Mouse (Mus musculus) stomach, postnatal 0 days (tissue): ENCODE measurements around the gene Teddm3. TPM values are rescaled to one million over a fixed set of nuclear protein-coding genes. Genes with fewer than 3 reads are reported as not detected.

Source experiments
- ATAC-seq: fragments of 200-750 bp; cut with Nextera tagmentation; 2 replicates; pipeline ENCODE4 v1.8.0; 2017; ENCODE audit not compliant: low FRiP score, low TSS enrichment
- DNase-seq: peaks from one replicate; pipeline ENCODE4 v3.0.0-alpha.2; 2016; ENCODE audit warnings: low spot score
- H3K27ac ChIP-seq: fragments of 300-500 bp; sonication (generic); replicated peaks from 2 replicates; pipeline ENCODE4 v1.5.1; 2014; ENCODE audit warnings: mild to moderate bottlenecking, control low read depth
- H3K27me3 ChIP-seq: fragments of 300-500 bp; sonication (generic); 2 replicates; pipeline ENCODE4 v1.6.1; 2014; ENCODE audit warnings: low read length; ENCODE audit not compliant: control insufficient read depth, insufficient read depth
- H3K36me3 ChIP-seq: fragments of 300-500 bp; sonication (generic); 2 replicates; pipeline ENCODE4 v1.6.1; 2014; ENCODE audit warnings: low read length, mixed read lengths; ENCODE audit not compliant: control insufficient read depth, insufficient read depth
- H3K4me1 ChIP-seq: fragments of 300-500 bp; sonication (generic); replicated peaks from 2 replicates; pipeline ENCODE4 v1.6.1; 2014; ENCODE audit warnings: antibody characterized with exemption; ENCODE audit not compliant: control insufficient read depth, insufficient read depth
- H3K4me2 ChIP-seq: fragments of 300-500 bp; sonication (generic); replicated peaks from 2 replicates; pipeline ENCODE4 v1.6.1; 2014; ENCODE audit warnings: low read depth, mild to moderate bottlenecking, control low read depth, moderate library complexity
- H3K4me3 ChIP-seq: fragments of 300-500 bp; sonication (generic); 2 replicates; pipeline ENCODE4 v1.5.1; 2014; ENCODE audit warnings: low read depth, low read length, control low read depth
- H3K9ac ChIP-seq: fragments of 300-500 bp; sonication (generic); 2 replicates; pipeline ENCODE4 v1.6.1; 2014; ENCODE audit warnings: mild to moderate bottlenecking, low read length, control low read depth, mixed read lengths
- H3K9me3 ChIP-seq: fragments of 300-500 bp; sonication (generic); 2 replicates; pipeline ENCODE4 v1.6.1; 2016; ENCODE audit warnings: low read length; ENCODE audit not compliant: control insufficient read depth
- CTCF ChIP-seq: IDR thresholded peaks from 2 replicates; pipeline ENCODE4 v1.5.1; 2016; ENCODE audit warnings: antibody characterized with exemption, low read depth, mild to moderate bottlenecking, moderate library complexity
- EP300 ChIP-seq: optimal IDR thresholded peaks from 2 replicates; pipeline ENCODE3; 2016; ENCODE audit warnings: antibody characterized with exemption
- WGBS: fragments of 180-500 bp; shearing (Covaris S2); extraction: QIAGEN DNeasy Blood & Tissue Kit; methylation state at CpG from one replicate; pipeline ENCODE4 v1.1.7; 2014; 5-methylcytosine and 5-hydroxymethylcytosine counted together
- polyA plus RNA-seq: library from polyadenylated mRNA; unstranded; fragments of >200 nt; fragmentation: Nextera tagmentation; extraction: Ambion mirVana; gene quantifications from 2 replicates; pipeline ENCODE4 v1.2.1, GENCODE M21; 2015

Teddm3 gene
- polyA plus RNA-seq, 1 experiment from 2014 or later: 311 TPM

GRCm38 (mm10) chr16:21196576-21196975, 42.8 kb upstream of the Teddm3 start:
- Histone ChIP-seq H3K9me3 (no peaks in the 10 kb centered on the region), H3K4me2 (no peak overlapping the region), H3K27ac (no peak overlapping the region), H3K4me3 (no peak overlapping the region), H3K36me3 (no peaks in the 10 kb centered on the region), H3K4me1 (no peaks in the 10 kb centered on the region), H3K9ac (no peak overlapping the region), H3K27me3 (no peaks in the 10 kb centered on the region)
- TF ChIP-seq EP300: no peak
- TF ChIP-seq CTCF: no peak
- ATAC-seq: no peak
- 77% methylated on average over 3 of the region's 3 CpGs for WGBS
- no peak for DNase-seq

DNA sequence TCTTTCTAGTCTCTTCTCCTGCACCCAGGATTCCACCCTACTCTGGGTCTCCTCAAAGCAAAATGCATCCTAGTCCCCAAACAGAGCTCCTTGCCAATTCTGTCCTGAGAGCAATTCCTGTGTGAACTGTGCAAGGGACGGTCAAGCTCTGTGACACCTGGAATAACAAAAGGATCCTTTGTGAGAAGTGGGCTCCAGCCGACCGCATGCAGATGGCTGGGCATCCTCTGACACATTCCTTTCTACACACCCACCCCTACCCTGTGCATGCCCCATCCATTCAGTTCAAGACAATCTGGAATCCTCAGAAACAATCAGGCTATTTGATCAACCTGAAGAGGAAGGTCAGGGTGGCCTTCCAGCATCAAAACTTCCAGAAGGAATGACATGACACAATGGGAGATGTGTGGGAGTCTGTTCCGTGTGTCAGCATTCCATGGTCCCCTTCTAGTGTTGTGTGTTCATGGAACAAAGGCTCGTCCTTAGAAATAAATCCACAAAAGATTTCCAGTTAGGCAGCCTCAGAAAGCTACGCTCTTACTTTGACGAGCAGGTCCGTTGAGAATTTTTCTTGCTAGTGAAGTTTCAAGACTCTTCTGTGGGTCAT, 41.6 kb upstream of the Teddm3 start:
- H3K4me3 ChIP-seq: no peak overlapping the region
- H3K4me1 ChIP-seq: no peaks in the 10 kb centered on the region
- H3K4me2 ChIP-seq: no peak overlapping the region
- no peak overlapping the region for H3K27ac ChIP-seq
- WGBS: 69% methylated on average over 8 of the region's 8 CpGs
- ATAC-seq (no peak), DNase-seq (no peak)
- H3K9me3 ChIP-seq: no peaks in the 10 kb centered on the region
- H3K27me3 ChIP-seq: no peaks in the 10 kb centered on the region
- TF ChIP-seq CTCF (no peak), EP300 (no peak)
- no peak overlapping the region for H3K9ac ChIP-seq
- H3K36me3 ChIP-seq: no peaks in the 10 kb centered on the region

DNA sequence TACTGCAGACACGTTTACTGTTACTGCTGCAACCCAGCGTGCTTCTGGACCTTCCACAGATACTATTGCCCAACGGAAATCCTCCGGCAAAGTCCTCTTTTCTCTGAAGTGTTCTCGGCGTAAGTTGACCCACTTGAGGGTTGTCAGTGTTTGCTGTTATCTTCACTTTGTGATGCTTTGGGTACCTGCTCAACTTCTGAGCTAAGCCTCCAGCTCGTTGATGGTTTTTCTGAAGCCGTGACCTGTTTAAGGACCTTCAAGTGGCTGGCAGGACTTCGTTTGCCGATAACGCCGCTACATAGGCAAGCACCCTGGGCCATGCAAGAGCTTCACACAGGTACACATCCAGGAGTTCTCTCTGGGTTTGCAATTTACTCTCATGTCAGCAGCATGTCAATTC, 40.4 kb upstream of the Teddm3 start:
- Histone ChIP-seq H3K9ac (no peak overlapping the region), H3K9me3 (no peaks in the 10 kb centered on the region), H3K4me3 (no peak overlapping the region), H3K4me2 (no peak overlapping the region), H3K27me3 (no peaks in the 10 kb centered on the region), H3K27ac (no peak overlapping the region), H3K36me3 (no peaks in the 10 kb centered on the region), H3K4me1 (no peaks in the 10 kb centered on the region)
- 88% methylated on average over 12 of the region's 12 CpGs for WGBS
- no peak for TF ChIP-seq EP300
- no peak for TF ChIP-seq CTCF
- DNase-seq (no peak), ATAC-seq (no peak)

DNA sequence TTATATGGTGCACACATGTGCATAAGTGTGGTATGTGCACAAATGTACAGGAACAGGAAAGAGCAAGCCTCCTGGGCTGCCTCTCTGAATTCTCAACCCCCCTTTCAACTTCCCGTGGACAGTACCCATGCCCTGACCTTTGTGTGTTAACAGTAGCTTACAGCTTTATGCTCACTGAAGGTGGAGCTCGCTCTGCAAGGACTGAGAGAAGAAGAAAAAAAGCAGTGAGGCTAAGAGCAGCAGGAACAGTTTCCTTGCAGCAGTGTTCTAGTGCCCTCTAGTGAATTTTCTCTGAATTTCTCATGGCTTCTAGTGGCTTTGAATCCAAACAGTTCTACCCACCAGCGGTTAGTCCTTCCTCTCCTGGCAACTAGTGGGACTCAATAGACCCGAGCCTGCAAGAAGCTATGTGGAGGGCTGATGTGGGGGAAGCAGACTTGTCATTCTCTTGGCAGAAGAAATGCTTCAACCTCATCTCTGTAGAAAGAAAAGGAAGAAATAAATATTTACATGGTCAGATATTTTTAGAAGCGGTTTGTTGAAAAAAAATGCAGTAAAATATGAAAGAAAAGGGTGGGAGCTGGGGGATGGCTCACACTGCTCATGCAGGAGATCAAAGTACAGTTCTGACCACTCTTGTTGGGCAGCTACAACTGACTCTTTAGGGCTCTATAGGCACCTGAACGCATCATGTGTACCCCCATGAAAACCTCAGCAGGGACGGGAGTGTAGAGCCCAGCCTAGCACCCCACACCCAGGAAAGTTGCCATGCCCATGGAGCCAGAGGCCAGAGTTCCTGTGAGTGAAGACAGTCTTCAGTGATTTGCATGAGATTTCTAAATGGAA, 38.9 kb upstream of the Teddm3 start:
- Histone ChIP-seq H3K4me2 (no peak overlapping the region), H3K9ac (no peak overlapping the region), H3K4me1 (no peaks in the 10 kb centered on the region), H3K36me3 (no peaks in the 10 kb centered on the region), H3K27ac (no peak overlapping the region), H3K9me3 (no peaks in the 10 kb centered on the region), H3K27me3 (no peaks in the 10 kb centered on the region), H3K4me3 (no peak overlapping the region)
- TF ChIP-seq EP300 (no peak), CTCF (peak; percentile 98)
- DNase-seq (peak; percentile 41), ATAC-seq (peak; percentile 58)
- 19% methylated on average over 7 of the region's 7 CpGs for WGBS

- TF ChIP-seq CTCF: no peak
- no peak for TF ChIP-seq EP300
- H3K36me3 ChIP-seq: no peaks in the 10 kb centered on the region
- H3K4me3 ChIP-seq: no peak overlapping the region
- no peaks in the 10 kb centered on the region for H3K27me3 ChIP-seq
- DNase-seq (no peak), ATAC-seq (no peak)
- no peaks in the 10 kb centered on the region for H3K4me1 ChIP-seq
- H3K4me2 ChIP-seq: no peak overlapping the region
- H3K27ac ChIP-seq: no peak overlapping the region
- 77% methylated on average over 14 of the region's 14 CpGs for WGBS
- no peaks in the 10 kb centered on the region for H3K9me3 ChIP-seq
- H3K9ac ChIP-seq: no peak overlapping the region
Measured at GRCm38 (mm10) chr16:21191569-21191968, 37.8 kb upstream of the Teddm3 start.

GRCm38 (mm10) chr16:21188345-21188744, 34.5 kb upstream of the Teddm3 start:
- H3K27ac ChIP-seq: no peak overlapping the region
- H3K27me3 ChIP-seq: no peaks in the 10 kb centered on the region
- ATAC-seq (no peak), DNase-seq (no peak)
- H3K4me2 ChIP-seq: no peak overlapping the region
- H3K36me3 ChIP-seq: no peaks in the 10 kb centered on the region
- 75% methylated on average over 3 of the region's 3 CpGs for WGBS
- H3K9ac ChIP-seq: no peak overlapping the region
- H3K4me3 ChIP-seq: no peak overlapping the region
- no peaks in the 10 kb centered on the region for H3K4me1 ChIP-seq
- TF ChIP-seq CTCF (peak; percentile 59), EP300 (no peak)
- H3K9me3 ChIP-seq: no peaks in the 10 kb centered on the region
